Mouse (Mus musculus) MEL (cell line): ENCODE results near the gene Dennd4c. TPM values are rescaled to one million over a fixed set of nuclear protein-coding genes. Genes with fewer than 3 reads are reported as not detected.

ENCODE experiments used
- DNase-seq: peaks from one replicate; pipeline ENCODE4 v3.0.0; 2011; ENCODE audit warnings: low read depth, low spot score
- H3K27ac ChIP-seq: 2 replicates; pipeline ENCODE4 v1.5.1; 2012; ENCODE audit warnings: low read depth, mild to moderate bottlenecking, control low read depth, low read length, moderate library complexity; ENCODE audit not compliant: control insufficient read depth
- H3K27me3 ChIP-seq, 2 experiments: fragments of 150-350 bp in 1 of 2; sonication (generic) in 1 of 2; 2 replicates each; pipeline ENCODE4 v1.6.1; 2012; ENCODE audit warnings: low read length in 2 of 2, mild to moderate bottlenecking in 2 of 2, improper control_type of control experiment in 1 of 2, moderate library complexity in 1 of 2; ENCODE audit not compliant: insufficient read depth in 2 of 2, control insufficient read depth in 1 of 2
- H3K36me3 ChIP-seq, 2 experiments: 2 replicates each; pipeline ENCODE4 v1.6.1; 2012 to 2014; ENCODE audit warnings: low read length in 2 of 2, improper control_type of control experiment in 1 of 2, inconsistent platforms in 1 of 2, mild to moderate bottlenecking in 1 of 2; ENCODE audit not compliant: insufficient read depth in 2 of 2, control insufficient read depth in 1 of 2
- H3K4me1 ChIP-seq, 2 experiments: fragments of 150-350 bp in 1 of 2; sonication (generic) in 1 of 2; 2 replicates each; pipeline ENCODE4 v1.6.1; 2012; ENCODE audit warnings: low read length in 2 of 2, improper control_type of control experiment in 1 of 2, mild to moderate bottlenecking in 1 of 2; ENCODE audit not compliant: insufficient read depth in 2 of 2, control insufficient read depth in 1 of 2
- H3K4me3 ChIP-seq, 2 experiments: fragments of 150-350 bp in 1 of 2; sonication (generic) in 1 of 2; 2 replicates each; pipeline ENCODE4 v1.5.1; 2012; ENCODE audit warnings: low read depth in 2 of 2, low read length in 2 of 2, mild to moderate bottlenecking in 2 of 2, moderate library complexity in 2 of 2, control low read depth in 1 of 2, improper control_type of control experiment in 1 of 2; ENCODE audit not compliant: control insufficient read depth in 1 of 2, insufficient read depth in 1 of 2
- H3K79me2 ChIP-seq: 2 replicates; pipeline ENCODE4 v1.6.1; 2012; ENCODE audit warnings: mild to moderate bottlenecking, low read length, moderate library complexity; ENCODE audit not compliant: control insufficient read depth, poor library complexity, insufficient read depth
- H3K9ac ChIP-seq: 2 replicates; pipeline ENCODE4 v1.6.1; 2012; ENCODE audit warnings: low read depth, mild to moderate bottlenecking, control low read depth, low read length, moderate library complexity; ENCODE audit not compliant: control insufficient read depth, poor library complexity, severe bottlenecking
- H3K9me3 ChIP-seq: fragments of 150-350 bp; sonication (generic); replicated peaks from 2 replicates; pipeline ENCODE4 v1.6.1; 2012; ENCODE audit warnings: mild to moderate bottlenecking, low read length, improper control_type of control experiment, moderate library complexity; ENCODE audit not compliant: insufficient read depth
- E2F4 ChIP-seq: IDR thresholded peaks from 2 replicates; pipeline ENCODE4 v1.6.1; 2011; ENCODE audit warnings: low read depth, low read length, improper control_type of control experiment, borderline replicate concordance
- ELF1 ChIP-seq: IDR thresholded peaks from 2 replicates; pipeline ENCODE4 v1.6.1; 2014; ENCODE audit warnings: low read depth, mild to moderate bottlenecking, inconsistent platforms, low read length, improper control_type of control experiment, moderate library complexity
- EP300 ChIP-seq, 2 experiments: IDR thresholded peaks; 2 replicates each; pipeline ENCODE4 v1.6.1; 2011; ENCODE audit warnings: improper control_type of control experiment in 2 of 2, low read length in 2 of 2, low read depth in 1 of 2, mild to moderate bottlenecking in 1 of 2
- ETS1 ChIP-seq: IDR thresholded peaks from 2 replicates; pipeline ENCODE4 v1.6.1; 2012; ENCODE audit warnings: low read depth, mild to moderate bottlenecking, inconsistent platforms, low read length, improper control_type of control experiment, moderate library complexity
- MAX ChIP-seq: IDR thresholded peaks from 2 replicates; pipeline ENCODE4 v1.6.1; 2011; ENCODE audit warnings: low read length, improper control_type of control experiment
- MEF2A ChIP-seq: IDR thresholded peaks from 2 replicates; pipeline ENCODE4 v1.6.1; 2014; ENCODE audit warnings: low read depth, mild to moderate bottlenecking, inconsistent platforms, low read length, improper control_type of control experiment; ENCODE audit not compliant: poor library complexity, insufficient replicate concordance, severe bottlenecking; ENCODE audit errors: extremely low read depth
- MYC ChIP-seq: IDR thresholded peaks from 2 replicates; pipeline ENCODE4 v1.6.1; 2011; ENCODE audit warnings: low read depth, mild to moderate bottlenecking, low read length, improper control_type of control experiment, moderate library complexity
- POLR2A ChIP-seq, 2 experiments: IDR thresholded peaks; 2 replicates each; pipeline ENCODE4 v1.6.1; 2011 to 2012; ENCODE audit warnings: low read length in 2 of 2, mild to moderate bottlenecking in 2 of 2, control low read depth in 1 of 2, improper control_type of control experiment in 1 of 2, low read depth in 1 of 2, moderate library complexity in 1 of 2; ENCODE audit not compliant: control insufficient read depth in 1 of 2, insufficient read depth in 1 of 2, poor library complexity in 1 of 2
- POLR2AphosphoS5 ChIP-seq: IDR thresholded peaks from 2 replicates; pipeline ENCODE4 v1.6.1; 2012; ENCODE audit warnings: low read depth, borderline replicate concordance, mild to moderate bottlenecking, inconsistent platforms, low read length, moderate library complexity, mixed read lengths
- RAD21 ChIP-seq: IDR thresholded peaks from 2 replicates; pipeline ENCODE4 v1.6.1; 2011; ENCODE audit warnings: mild to moderate bottlenecking, low read depth, low read length, improper control_type of control experiment
- RCOR1 ChIP-seq: IDR thresholded peaks from 2 replicates; pipeline ENCODE4 v1.6.1; 2012; ENCODE audit warnings: low read depth, mild to moderate bottlenecking, inconsistent platforms, low read length, improper control_type of control experiment
- TBP ChIP-seq: IDR thresholded peaks from 2 replicates; pipeline ENCODE4 v1.8.0; 2011; ENCODE audit warnings: low read depth, low read length, improper control_type of control experiment
- TCF12 ChIP-seq: IDR thresholded peaks from 2 replicates; pipeline ENCODE4 v1.6.1; 2014; ENCODE audit warnings: low read depth, mild to moderate bottlenecking, inconsistent platforms, low read length, improper control_type of control experiment, moderate library complexity
- ZMIZ1 ChIP-seq: IDR thresholded peaks from 2 replicates; pipeline ENCODE4 v1.6.1; 2012; ENCODE audit warnings: low read depth, mild to moderate bottlenecking, inconsistent platforms, low read length, improper control_type of control experiment, moderate library complexity
- polyA plus RNA-seq, 2 experiments: library from polyadenylated mRNA; stranded (reverse) in 1 of 2; unstranded in 1 of 2; fragments of >175 nt in 1 of 2; fragments of >200 nt in 1 of 2; gene quantifications; 2 replicates each; pipeline versions ENCODE4 v1.2.1 to v1.2.4; 2012; ENCODE audit warnings: low replicate concordance in 2 of 2, low read depth in 1 of 2; ENCODE audit not compliant: insufficient read length in 2 of 2, insufficient read depth in 1 of 2, missing spikeins in 1 of 2
- total RNA-seq: library from RNA; depleted of rRNA; stranded (reverse); fragments of 300-350 nt; gene quantifications from 2 replicates; pipeline ENCODE4 v1.2.3, GENCODE M21; 2012

Gene Dennd4c
- total and polyA plus RNA-seq, 3 experiments: 11.3 to 24.6 (median 15.5) TPM

- H3K9me3 ChIP-seq: no peaks in the 10 kb centered on the region
- no peak for TF ChIP-seq POLR2AphosphoS5
- no peak for TF ChIP-seq ETS1
- TF ChIP-seq MEF2A: no peak
- TF ChIP-seq EP300 (IDR thresholded peaks at IDR 0.05; ENCODE audit: low read depth in 1 of 2, low read length in 2 of 2): no peak
- no peak for TF ChIP-seq E2F4
- no peak for TF ChIP-seq TBP
- TF ChIP-seq ZMIZ1: no peak
- no peak for TF ChIP-seq RAD21
- no peak for TF ChIP-seq TCF12
- no peak for TF ChIP-seq RCOR1
- TF ChIP-seq MYC: no peak
- no peak for TF ChIP-seq POLR2A (IDR thresholded peaks at IDR 0.05; ENCODE audit: control insufficient read depth in 1 of 2, insufficient read depth in 1 of 2, low read depth in 1 of 2, low read length in 2 of 2, poor library complexity in 1 of 2)
- TF ChIP-seq MAX: no peak
- peak; percentile 31 for DNase-seq
- no peak overlapping the region for H3K27ac ChIP-seq
- H3K4me1 ChIP-seq: peaks cover 3 to 8% of the 10 kb centered on the region in 2 experiments; a peak in 3 of 4 replicates
- no peaks in the 10 kb centered on the region for H3K27me3 ChIP-seq
- no peak overlapping the region for H3K9ac ChIP-seq
- H3K36me3 ChIP-seq: peaks cover 0 to 14% of the 10 kb centered on the region in 2 experiments; a peak in 2 of 4 replicates
- H3K79me2 ChIP-seq: no peaks in the 10 kb centered on the region
- H3K4me3 ChIP-seq: no peak overlapping the region
Measured at GRCm38 (mm10) chr4:86717176-86717575, 31.2 kb upstream of the Dennd4c start.

GRCm38 (mm10) chr4:86718878-86719577 lies 29.3 kb upstream of the Dennd4c start:
- H3K4me1 ChIP-seq: peaks cover 0 to 1% of the 10 kb centered on the region in 2 experiments; a peak in 1 of 4 replicates
- H3K79me2 ChIP-seq: no peaks in the 10 kb centered on the region
- no peak overlapping the region for H3K9ac ChIP-seq
- DNase-seq: no peak
- TF ChIP-seq ETS1 (peak; percentile 28; the same call in 1 of the 2 replicates), ELF1 (no peak)
- no peak overlapping the region for H3K4me3 ChIP-seq
- H3K36me3 ChIP-seq: peaks cover 0 to 5% of the 10 kb centered on the region in 2 experiments; a peak in 2 of 4 replicates
- H3K27me3 ChIP-seq: no peaks in the 10 kb centered on the region
- no peak overlapping the region for H3K27ac ChIP-seq
- no peaks in the 10 kb centered on the region for H3K9me3 ChIP-seq
